Comparison of ENCODE assay signal across 8 mouse cellular contexts in the genomic region with DNA sequence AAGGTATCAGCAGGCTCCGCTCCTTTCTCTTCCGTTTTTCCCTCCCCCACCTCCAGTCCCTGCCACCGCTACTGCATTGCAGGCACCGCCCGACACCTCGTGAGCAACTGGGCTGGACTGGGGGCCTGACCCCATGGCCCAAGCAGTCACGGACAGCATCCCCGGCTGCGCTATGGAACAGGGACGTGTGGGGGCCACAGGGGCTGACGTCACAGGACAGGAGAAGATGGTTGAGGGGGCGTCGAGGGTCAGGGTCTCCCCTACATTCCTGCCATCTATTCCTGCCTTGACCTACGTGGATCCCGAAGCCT. TPM values are rescaled to one million over a fixed set of nuclear protein-coding genes. Genes with fewer than 3 reads are reported as not detected.
DNase-seq lines count a peak whose midpoint lies in the region; ATAC-seq and TF ChIP-seq lines count a peak whose summit lies in the region.

No protein-coding gene starts in this region.

- H3K9ac ChIP-seq in limb, embryonic 13.5 days: no peak overlapping the region
- H3K9ac ChIP-seq in stomach, embryonic 15.5 days: no peak overlapping the region

- peak overlapping the region; percentile 85 for H3K4me2 ChIP-seq in limb, embryonic 13.5 days (replicated peaks)
- peak overlapping the region; percentile 86 for H3K4me2 ChIP-seq in stomach, embryonic 15.5 days

- H3K4me3 ChIP-seq in erythroblast, embryonic 14.5 days (replicated peaks): peak overlapping the region; percentile 56
- peak overlapping the region; percentile 38; the same call in 1 of the 2 replicates for H3K4me3 ChIP-seq in spleen, adult 2 months (ENCODE audit: extremely low read depth, insufficient read depth, insufficient read length)
- peak overlapping the region; percentile 50 for H3K4me3 ChIP-seq in limb, embryonic 13.5 days
- peak overlapping the region; percentile 51 for H3K4me3 ChIP-seq in stomach, embryonic 15.5 days (replicated peaks)

- peaks cover 78% of the 10 kb centered on the region for H3K27me3 ChIP-seq in erythroblast, embryonic 14.5 days (ENCODE audit: control insufficient read depth)
- H3K27me3 ChIP-seq in spleen, adult 2 months (ENCODE audit: control insufficient read depth, insufficient read depth, low read length): peaks cover 12% of the 10 kb centered on the region
- peaks cover 68% of the 10 kb centered on the region for H3K27me3 ChIP-seq in limb, embryonic 13.5 days
- H3K27me3 ChIP-seq in stomach, embryonic 15.5 days (replicated peaks): peaks cover 64% of the 10 kb centered on the region

- no peak for ATAC-seq in erythroblast, adult 5-6 weeks (replicated peaks; ENCODE audit: low FRiP score, poor library complexity, severe bottlenecking)
- ATAC-seq in limb, embryonic 13.5 days (ENCODE audit: low FRiP score, low read depth): no peak
- no peak for ATAC-seq in stomach, embryonic 15.5 days (ENCODE audit: insufficient read depth, low FRiP score, low read depth)

- peaks cover 4% of the 10 kb centered on the region; the same call in 1 of the 2 replicates for H3K9me3 ChIP-seq in erythroblast, embryonic 14.5 days (ENCODE audit: control insufficient read depth, low read length)
- no peaks in the 10 kb centered on the region for H3K9me3 ChIP-seq in limb, embryonic 13.5 days
- H3K9me3 ChIP-seq in stomach, embryonic 15.5 days: no peaks in the 10 kb centered on the region

- WGBS in spleen, adult 2 months: 12% methylated on average over 15 of the region's 15 CpGs
- 2% methylated on average over 15 of the region's 15 CpGs for WGBS in limb, embryonic 13.5 days
- WGBS in stomach, embryonic 15.5 days: 1% methylated on average over 15 of the region's 15 CpGs

- no peak overlapping the region for H3K27ac ChIP-seq in spleen, adult 2 months (ENCODE audit: insufficient read depth, low read length)
- H3K27ac ChIP-seq in limb, embryonic 13.5 days: no peak overlapping the region
- no peak overlapping the region for H3K27ac ChIP-seq in stomach, embryonic 15.5 days

- no peak for DNase-seq in spleen, adult 2 months (ENCODE audit: low read depth in 1 of 2, low spot score in 2 of 2)
- DNase-seq in spleen, postnatal 14 days (ENCODE audit: low spot score in 2 of 2): no peak
- no peak for DNase-seq in thymus, postnatal 36 days
- DNase-seq in adipocyte (ENCODE audit: low spot score): no peak

- no peak for TF ChIP-seq POLR2A in spleen, adult 2 months (IDR thresholded peaks at IDR 0.05; ENCODE audit: low read depth, low read length)

- no peak for TF ChIP-seq CTCF in spleen, adult 2 months (IDR thresholded peaks at IDR 0.05; ENCODE audit: extremely low read depth, insufficient read depth, insufficient read length, insufficient replicate concordance)

- H3K36me3 ChIP-seq in erythroblast, embryonic 14.5 days (ENCODE audit: control insufficient read depth): peaks cover 4% of the 10 kb centered on the region
- no peaks in the 10 kb centered on the region for H3K36me3 ChIP-seq in spleen, adult 2 months (ENCODE audit: control insufficient read depth, insufficient read depth, low read length)
- H3K36me3 ChIP-seq in limb, embryonic 13.5 days: peaks cover 4% of the 10 kb centered on the region; the same call in 1 of the 2 replicates
- no peaks in the 10 kb centered on the region for H3K36me3 ChIP-seq in stomach, embryonic 15.5 days

- H3K4me1 ChIP-seq in erythroblast, embryonic 14.5 days (ENCODE audit: control insufficient read depth): peaks cover 41% of the 10 kb centered on the region
- H3K4me1 ChIP-seq in spleen, adult 2 months (ENCODE audit: control insufficient read depth, insufficient read depth, insufficient read length): peaks cover 10% of the 10 kb centered on the region
- H3K4me1 ChIP-seq in limb, embryonic 13.5 days: peaks cover 29% of the 10 kb centered on the region
- peaks cover 22% of the 10 kb centered on the region for H3K4me1 ChIP-seq in stomach, embryonic 15.5 days

RNA-seq across cellular contexts. Expression of gene Tmem151a, which starts 0.5 kb away (rescaled TPM):
- 0.02 TPM in 1 of 2 replicates, not detected in the other for polyA plus RNA-seq in erythroblast, embryonic 14.5 days (2012)
- total RNA-seq in erythroblast, adult 5-6 weeks (2015; ENCODE audit: low replicate concordance): not detected in 2 replicates
- total RNA-seq in erythroblast, adult 5-6 weeks (2017; ENCODE audit: low replicate concordance): not detected in 2 replicates
- polyA plus RNA-seq in spleen, adult 2 months (2012; rRNA removed): 0.69 and 1.4 TPM in 2 replicates
- polyA plus RNA-seq in limb, embryonic 13.5 days (2015; fragmentation: Nextera tagmentation; extraction: Ambion mirVana): 2.7 TPM in 2 replicates
- polyA plus RNA-seq in stomach, embryonic 15.5 days (2015; fragmentation: Nextera tagmentation; extraction: Ambion mirVana): 5.9 and 6.4 TPM in 2 replicates

RNA-seq across cellular contexts. Expression of gene Yif1a, which starts 3.5 kb away (rescaled TPM):
- polyA plus RNA-seq in erythroblast, embryonic 14.5 days (2012): 0.79 and 0.94 TPM in 2 replicates
- total RNA-seq in erythroblast, adult 5-6 weeks (2015; ENCODE audit: low replicate concordance): 6.3 and 7.1 TPM in 2 replicates
- total RNA-seq in erythroblast, adult 5-6 weeks (2017; ENCODE audit: low replicate concordance): 1.9 and 2.5 TPM in 2 replicates
- polyA plus RNA-seq in spleen, adult 2 months (2012; rRNA removed): 60.5 and 84.1 TPM in 2 replicates
- 88.5 and 94.5 TPM in 2 replicates for polyA plus RNA-seq in limb, embryonic 13.5 days (2015; fragmentation: Nextera tagmentation; extraction: Ambion mirVana)
- polyA plus RNA-seq in stomach, embryonic 15.5 days (2015; fragmentation: Nextera tagmentation; extraction: Ambion mirVana): 101 TPM in 2 replicates

RNA-seq across cellular contexts. Expression of gene Cnih2, which starts 13.5 kb away (rescaled TPM):
- polyA plus RNA-seq in erythroblast, embryonic 14.5 days (2012): 0.12 and 0.17 TPM in 2 replicates
- total RNA-seq in erythroblast, adult 5-6 weeks (2015; ENCODE audit: low replicate concordance): not detected in 2 replicates
- total RNA-seq in erythroblast, adult 5-6 weeks (2017; ENCODE audit: low replicate concordance): not detected in 2 replicates
- polyA plus RNA-seq in spleen, adult 2 months (2012; rRNA removed): 0.94 and 1.4 TPM in 2 replicates
- 34.5 and 35.2 TPM in 2 replicates for polyA plus RNA-seq in limb, embryonic 13.5 days (2015; fragmentation: Nextera tagmentation; extraction: Ambion mirVana)
- 15.1 and 16.6 TPM in 2 replicates for polyA plus RNA-seq in stomach, embryonic 15.5 days (2015; fragmentation: Nextera tagmentation; extraction: Ambion mirVana)

RNA-seq across cellular contexts. Expression of gene Cd248, which starts 16.9 kb away (rescaled TPM):
- polyA plus RNA-seq in erythroblast, embryonic 14.5 days (2012): 0.06 and 0.11 TPM in 2 replicates
- 0.84 TPM in 1 of 2 replicates, not detected in the other for total RNA-seq in erythroblast, adult 5-6 weeks (2015; ENCODE audit: low replicate concordance)
- total RNA-seq in erythroblast, adult 5-6 weeks (2017; ENCODE audit: low replicate concordance): 0.09 and 0.42 TPM in 2 replicates
- polyA plus RNA-seq in spleen, adult 2 months (2012; rRNA removed): 5.5 and 6.3 TPM in 2 replicates
- 58.8 and 64.8 TPM in 2 replicates for polyA plus RNA-seq in limb, embryonic 13.5 days (2015; fragmentation: Nextera tagmentation; extraction: Ambion mirVana)
- polyA plus RNA-seq in stomach, embryonic 15.5 days (2015; fragmentation: Nextera tagmentation; extraction: Ambion mirVana): 58.4 and 68.3 TPM in 2 replicates

RNA-seq across cellular contexts. Expression of gene Rab1b, which starts 22.1 kb away (rescaled TPM):
- polyA plus RNA-seq in erythroblast, embryonic 14.5 days (2012): 16.9 and 17.0 TPM in 2 replicates
- total RNA-seq in erythroblast, adult 5-6 weeks (2015; ENCODE audit: low replicate concordance): 14.4 and 23.6 TPM in 2 replicates
- total RNA-seq in erythroblast, adult 5-6 weeks (2017; ENCODE audit: low replicate concordance): 19.4 and 22.9 TPM in 2 replicates
- 116 and 138 TPM in 2 replicates for polyA plus RNA-seq in spleen, adult 2 months (2012; rRNA removed)
- 248 and 251 TPM in 2 replicates for polyA plus RNA-seq in limb, embryonic 13.5 days (2015; fragmentation: Nextera tagmentation; extraction: Ambion mirVana)
- polyA plus RNA-seq in stomach, embryonic 15.5 days (2015; fragmentation: Nextera tagmentation; extraction: Ambion mirVana): 227 and 233 TPM in 2 replicates

Comparison
In these comparisons a context has a peak if more than half of its experiments do, and no peak if none do; other contexts are left out.
1. RNA of gene Yif1a, which starts 3.5 kb away (polyA plus RNA-seq): 101 TPM in stomach, embryonic 15.5 days, 88.5 to 94.5 TPM in limb, embryonic 13.5 days and 60.5 to 84.1 TPM in spleen, adult 2 months; 0.79 to 0.94 TPM in erythroblast, embryonic 14.5 days; every median in the first group is over 10 times any median in the second.
2. Peak in every context shown above with its lines, with median percentiles within 50 percentile points of each other: H3K4me3 ChIP-seq.